Comparison of ENCODE assay signal across 14 mouse cellular contexts in genomic region chr13:99485331-99485733, GRCm38 (mm10). TPM values are rescaled to one million over a fixed set of nuclear protein-coding genes. Genes with fewer than 3 reads are reported as not detected.
DNase-seq lines count a peak whose midpoint lies in the region; ATAC-seq and TF ChIP-seq lines count a peak whose summit lies in the region.
"Had no signal": no experiment of that assay in that cellular context is flagged by ENCODE, and none has a peak within 500 bp of the region (broad histone marks: within the 10 kb centered on the region; RNA-seq: fewer than 3 reads in every experiment).

No protein-coding gene starts in this region.

- peaks cover 37% of the 10 kb centered on the region for H3K4me1 ChIP-seq in heart, embryonic 12.5 days (replicated peaks)
- H3K4me1 ChIP-seq in limb, embryonic 13.5 days = peaks cover 17% of the 10 kb centered on the region
- H3K4me1 ChIP-seq in limb, embryonic 10.5 days = peaks cover 7% of the 10 kb centered on the region; the same call in 1 of the 2 replicates

- no peak overlapping the region for H3K9ac ChIP-seq in heart, embryonic 12.5 days
- no peak overlapping the region for H3K9ac ChIP-seq in limb, embryonic 13.5 days
- H3K9ac ChIP-seq: forebrain, embryonic 15.5 days; limb, embryonic 15.5 days; neural tube, embryonic 12.5 days had no signal

- ATAC-seq in heart, embryonic 12.5 days (ENCODE audit: insufficient number of reproducible peaks, low FRiP score) = no peak
- ATAC-seq in limb, embryonic 13.5 days (ENCODE audit: low FRiP score, low read depth) = no peak
- ATAC-seq: forebrain, embryonic 15.5 days had no signal

- peaks cover 97% of the 10 kb centered on the region for H3K79me2 ChIP-seq in myocyte (ENCODE audit: control insufficient read depth, insufficient read depth)

- TF ChIP-seq POLR2A in myocyte (IDR thresholded peaks at IDR 0.05; ENCODE audit: insufficient read length, low read depth) = no peak

- H3K9me3 ChIP-seq in heart, embryonic 12.5 days (replicated peaks) = no peaks in the 10 kb centered on the region
- no peaks in the 10 kb centered on the region for H3K9me3 ChIP-seq in limb, embryonic 13.5 days
- H3K9me3 ChIP-seq in limb, embryonic 10.5 days (replicated peaks) = no peaks in the 10 kb centered on the region
- H3K9me3 ChIP-seq: forebrain, embryonic 15.5 days; limb, embryonic 15.5 days; neural tube, embryonic 12.5 days had no signal

- peaks cover 20% of the 10 kb centered on the region for H3K36me3 ChIP-seq in heart, embryonic 12.5 days
- peaks cover 13% of the 10 kb centered on the region; the same call in 1 of the 2 replicates for H3K36me3 ChIP-seq in limb, embryonic 13.5 days
- H3K36me3 ChIP-seq in limb, embryonic 10.5 days = 0 out of 2 replicates have a peak, but pooled peaks cover 2% of the 10 kb centered on the region
- peaks cover 7% of the 10 kb centered on the region for H3K36me3 ChIP-seq in myocyte (ENCODE audit: control insufficient read depth, insufficient read depth)
- H3K36me3 ChIP-seq: limb, embryonic 15.5 days had no signal

- WGBS in heart, embryonic 12.5 days = 71% methylated on average over 7 of the region's 7 CpGs
- 70% methylated on average over 7 of the region's 7 CpGs for WGBS in limb, embryonic 13.5 days
- WGBS in limb, embryonic 10.5 days = 88% methylated on average over 7 of the region's 7 CpGs

- H3ac ChIP-seq in myocyte (ENCODE audit: control insufficient read depth, insufficient read length) = no peak overlapping the region

- no peak overlapping the region for H3K4me3 ChIP-seq in heart, embryonic 12.5 days
- no peak overlapping the region for H3K4me3 ChIP-seq in limb, embryonic 13.5 days
- H3K4me3 ChIP-seq in limb, embryonic 10.5 days = no peak overlapping the region
- no peak overlapping the region for H3K4me3 ChIP-seq in myocyte
- H3K4me3 ChIP-seq: forebrain, embryonic 15.5 days; limb, embryonic 15.5 days; neural tube, embryonic 12.5 days had no signal

- H3K4me2 ChIP-seq in heart, embryonic 12.5 days = no peak overlapping the region
- H3K4me2 ChIP-seq in limb, embryonic 13.5 days (replicated peaks) = no peak overlapping the region
- H3K4me2 ChIP-seq in myocyte (ENCODE audit: low read depth) = no peak overlapping the region
- H3K4me2 ChIP-seq: forebrain, embryonic 15.5 days; limb, embryonic 15.5 days; neural tube, embryonic 12.5 days had no signal

- no peak overlapping the region for H3K27ac ChIP-seq in heart, embryonic 12.5 days (ENCODE audit: poor library complexity, severe bottlenecking)
- H3K27ac ChIP-seq in limb, embryonic 13.5 days = 0 out of 2 replicates have a peak overlapping the region, but pooled peaks have one; percentile 33
- H3K27ac ChIP-seq in limb, embryonic 10.5 days = no peak overlapping the region
- H3K27ac ChIP-seq: forebrain, embryonic 15.5 days; limb, embryonic 15.5 days; macrophage; neural tube, embryonic 12.5 days had no signal

- peak; percentile 16 to 31 for DNase-seq in heart, adult 18-20 months
- no peak for DNase-seq in limb, embryonic 10.5 days (ENCODE audit: low spot score)
- peak; percentile 62 to 63 for DNase-seq in cerebellum, adult 18-20 months
- no peak for DNase-seq in thymus, postnatal 36 days
- no peak for DNase-seq in ovary, postnatal 36 days (ENCODE audit: low spot score)
- DNase-seq: kidney, adult 8-10 months; right cerebral cortex, postnatal 25 days had no signal

- H3K27me3 ChIP-seq in heart, embryonic 12.5 days (replicated peaks) = no peaks in the 10 kb centered on the region
- no peaks in the 10 kb centered on the region for H3K27me3 ChIP-seq in limb, embryonic 13.5 days
- H3K27me3 ChIP-seq in limb, embryonic 10.5 days (ENCODE audit: low read depth, poor library complexity, severe bottlenecking) = no peaks in the 10 kb centered on the region
- H3K27me3 ChIP-seq in myocyte (ENCODE audit: control insufficient read depth, insufficient read depth, insufficient read length) = no peaks in the 10 kb centered on the region
- H3K27me3 ChIP-seq: forebrain, embryonic 15.5 days; limb, embryonic 15.5 days; neural tube, embryonic 12.5 days had no signal

TF ChIP-seq in myocyte, 11 proteins besides CTCF, POLR2A, EP300 and RAD21:
- TF ChIP-seq MYOG (IDR thresholded peaks at IDR 0.05; ENCODE audit: control insufficient read depth in 1 of 3, insufficient read depth in 1 of 3, insufficient read length in 2 of 3, low read depth in 2 of 3) (no peak), MAX (IDR thresholded peaks at IDR 0.05; ENCODE audit: low read depth) (no peak), CEBPB (IDR thresholded peaks at IDR 0.05; ENCODE audit: insufficient read depth, poor library complexity, severe bottlenecking) (no peak), REST (IDR thresholded peaks at IDR 0.05; ENCODE audit: insufficient read depth, insufficient read length) (no peak), MYOD1 (IDR thresholded peaks at IDR 0.05; ENCODE audit: control insufficient read depth in 1 of 3, insufficient read length in 2 of 3, low read depth in 2 of 3) (no peak), SRF (IDR thresholded peaks at IDR 0.05; ENCODE audit: control insufficient read depth, insufficient read length, low read depth) (no peak), USF1 (IDR thresholded peaks at IDR 0.05; ENCODE audit: low read depth) (no peak), POLR2AphosphoS2 (IDR thresholded peaks at IDR 0.05; ENCODE audit: insufficient read length, low read depth) (peak; percentile 25), TCF12 (IDR thresholded peaks at IDR 0.05; ENCODE audit: insufficient read depth, poor library complexity, severe bottlenecking) (no peak)

RNA-seq across cellular contexts. Expression of gene Map1b, which starts 31.0 kb away (rescaled TPM):
- 10 to 100 TPM in 1 of 2 experiments, 1 to 10 TPM in 1; 9.9 to 10.8 TPM for total RNA-seq in heart, adult 18-20 months (2021)
- polyA plus RNA-seq in heart, embryonic 12.5 days (2016; fragmentation: Nextera tagmentation; extraction: Ambion mirVana) = 149 and 151 TPM in 2 replicates
- 173 and 179 TPM in 2 replicates for polyA plus RNA-seq in limb, embryonic 13.5 days (2015; fragmentation: Nextera tagmentation; extraction: Ambion mirVana)
- 60.1 and 64.6 TPM in 2 replicates for polyA plus RNA-seq in limb, embryonic 10.5 days (2016; fragmentation: Nextera tagmentation; extraction: Ambion mirVana)
- 40.6 TPM for polyA plus RNA-seq in myocyte (2012; fragmentation: generic; extraction: Trizol)

Comparison
In these comparisons a context has a peak if more than half of its experiments do, and no peak if none do; other contexts are left out.
1. DNase-seq: peak in heart, adult 18-20 months (2 of 2) and cerebellum, adult 18-20 months (2 of 2); none in limb, embryonic 10.5 days (single experiment), thymus, postnatal 36 days (0 of 2) and ovary, postnatal 36 days (single experiment).